Mouse (Mus musculus): Measurements from ENCODE around the gene Gna11.

Gene Gna11

GRCm38 (mm10) chr10:81543633-81544032, 1.4 kb downstream of the Gna11 start:
- DNase-seq (ENCODE audit: low spot score in 2 of 2), result no peak

- DNase-seq (ENCODE audit: low spot score in 2 of 2), result no peak
These were observed 2.1 kb downstream of the Gna11 start for GRCm38 (mm10) chr10:81542727-81543460.

GRCm38 (mm10) chr10:81541803-81542202, 3.2 kb downstream of the Gna11 start:
- DNase-seq (ENCODE audit: low spot score in 2 of 2), result no peak

GRCm38 (mm10) chr10:81541363-81541762, 3.6 kb downstream of the Gna11 start:
- no peak for DNase-seq (ENCODE audit: low spot score in 2 of 2)

- peak in 1 of 2 experiments; percentile 34 for DNase-seq (ENCODE audit: low spot score in 2 of 2)
These were observed 6.5 kb downstream of the Gna11 start for GRCm38 (mm10) chr10:81538321-81539048.

- no peak for DNase-seq (ENCODE audit: low spot score in 2 of 2)
These were observed 7.6 kb downstream of the Gna11 start for GRCm38 (mm10) chr10:81537429-81537828.

GRCm38 (mm10) chr10:81536734-81537133, 8.3 kb downstream of the Gna11 start:
- DNase-seq (ENCODE audit: low spot score in 2 of 2), result peak in 1 of 2 experiments; percentile 65

GRCm38 (mm10) chr10:81534826-81535225, 10.2 kb downstream of the Gna11 start:
- no peak for DNase-seq (ENCODE audit: low spot score in 2 of 2)

- peak; percentile 93 for DNase-seq (ENCODE audit: low spot score in 2 of 2)
These were observed 18.2 kb downstream of the Gna11 start for GRCm38 (mm10) chr10:81526779-81527178.

GRCm38 (mm10) chr10:81525017-81525694, 19.8 kb downstream of the Gna11 start:
- no peak for DNase-seq (ENCODE audit: low spot score in 2 of 2)

GRCm38 (mm10) chr10:81524051-81524605, 20.9 kb downstream of the Gna11 start, which contains the start of gene Gna15:
Gene Gna15 (minus strand): TSS chr10:81524225.
- DNase-seq (ENCODE audit: low spot score in 2 of 2), result peak in 1 of 2 experiments; percentile 45

GRCm38 (mm10) chr10:81523570-81523969, 21.4 kb downstream of the Gna11 start:
- peak in 1 of 2 experiments; percentile 55 for DNase-seq (ENCODE audit: low spot score in 2 of 2)

- no peak for DNase-seq (ENCODE audit: low spot score in 2 of 2)
These were observed 21.8 kb downstream of the Gna11 start for GRCm38 (mm10) chr10:81523142-81523541.

GRCm38 (mm10) chr10:81519978-81520365, 25.0 kb downstream of the Gna11 start:
- DNase-seq (ENCODE audit: low spot score in 2 of 2), result no peak

- peak in 1 of 2 experiments; percentile 51 for DNase-seq (ENCODE audit: low spot score in 2 of 2)
These were observed 25.6 kb downstream of the Gna11 start for GRCm38 (mm10) chr10:81519227-81519977.

- peak; percentile 69 to 88 for DNase-seq (ENCODE audit: low spot score in 2 of 2)
These were observed 26.4 kb downstream of the Gna11 start for GRCm38 (mm10) chr10:81518546-81518945.

- DNase-seq (ENCODE audit: low spot score in 2 of 2), result peak in 1 of 2 experiments; percentile 64
These were observed 27.8 kb downstream of the Gna11 start for GRCm38 (mm10) chr10:81517227-81517626.

- no peak for DNase-seq (ENCODE audit: low spot score in 2 of 2)
These were observed 31.2 kb downstream of the Gna11 start for GRCm38 (mm10) chr10:81513798-81514197.

- DNase-seq (ENCODE audit: low spot score in 2 of 2), result no peak
These were observed 34.7 kb downstream of the Gna11 start for GRCm38 (mm10) chr10:81510246-81510810.

GRCm38 (mm10) chr10:81507691-81508489, 37.1 kb downstream of the Gna11 start:
- DNase-seq (ENCODE audit: low spot score in 2 of 2), result no peak

Measured in spleen, postnatal 10 days (tissue).